Mouse (Mus musculus) kidney, postnatal 0 days (tissue): Measurements from ENCODE around the gene Rffl. TPM values are rescaled to one million over a fixed set of nuclear protein-coding genes. Genes with fewer than 3 reads are reported as not detected.

Experiments used
- ATAC-seq: fragments of 200-750 bp; cut with Nextera tagmentation; replicated peaks from 2 replicates; pipeline ENCODE4 v1.8.0; 2017; ENCODE audit warnings: low read depth, moderate number of reproducible peaks, moderate TSS enrichment, moderate library complexity; ENCODE audit not compliant: low FRiP score
- DNase-seq: peaks from one replicate; pipeline ENCODE4 v3.0.0-alpha.2; 2016; ENCODE audit warnings: low spot score
- H3K27ac ChIP-seq: fragments of 300-500 bp; sonication (generic); 2 replicates; pipeline ENCODE4 v1.5.1; 2014; ENCODE audit warnings: mild to moderate bottlenecking
- H3K27me3 ChIP-seq: fragments of 300-500 bp; sonication (generic); 2 replicates; pipeline ENCODE4 v1.6.1; 2014; ENCODE audit warnings: low read length, mixed read lengths; ENCODE audit not compliant: insufficient read depth
- H3K36me3 ChIP-seq: fragments of 300-500 bp; sonication (generic); 2 replicates; pipeline ENCODE4 v1.6.1; 2014; ENCODE audit warnings: low read length, mixed read lengths; ENCODE audit not compliant: insufficient read depth
- H3K4me1 ChIP-seq: fragments of 300-500 bp; sonication (generic); replicated peaks from 2 replicates; pipeline ENCODE4 v1.6.1; 2014; ENCODE audit warnings: antibody characterized with exemption, low read length, mixed read lengths; ENCODE audit not compliant: insufficient read depth
- H3K4me2 ChIP-seq: fragments of 300-500 bp; sonication (generic); 2 replicates; pipeline ENCODE4 v1.6.1; 2014; ENCODE audit warnings: mild to moderate bottlenecking, low read length, moderate library complexity, mixed read lengths
- H3K4me3 ChIP-seq: fragments of 300-500 bp; sonication (generic); replicated peaks from 2 replicates; pipeline ENCODE4 v1.5.1; 2014; ENCODE audit warnings: low read depth, low read length
- H3K9ac ChIP-seq: fragments of 300-500 bp; sonication (generic); 2 replicates; pipeline ENCODE4 v1.6.1; 2014; ENCODE audit warnings: low read depth, low read length
- H3K9me3 ChIP-seq: fragments of 300-500 bp; sonication (generic); replicated peaks from 2 replicates; pipeline ENCODE4 v1.6.1; 2016; ENCODE audit warnings: low read length, inconsistent platforms, mixed read lengths
- CTCF ChIP-seq: IDR thresholded peaks from 2 replicates; pipeline ENCODE4 v1.5.1; 2016; ENCODE audit warnings: antibody characterized with exemption, low read depth, mild to moderate bottlenecking, moderate library complexity
- WGBS: fragments of 180-500 bp; shearing (Covaris S2); extraction: QIAGEN DNeasy Blood & Tissue Kit; methylation state at CpG from one replicate; pipeline ENCODE4 v1.1.7; 2014; 5-methylcytosine and 5-hydroxymethylcytosine counted together
- polyA plus RNA-seq: library from polyadenylated mRNA; unstranded; fragments of >200 nt; fragmentation: Nextera tagmentation; extraction: Ambion mirVana; gene quantifications from 2 replicates; pipeline ENCODE4 v1.2.1, GENCODE M21; 2015

Gene Rffl
- polyA plus RNA-seq, 1 experiment from 2014 or later = 21.7 TPM

- DNase-seq (peak; percentile 94), ATAC-seq (peak; percentile 59; the same call in 1 of the 2 replicates)
- H3K4me3 ChIP-seq = peak within 1 kb of the TSS; percentile 82
- peaks cover 8% of the 10 kb centered on the region for H3K4me1 ChIP-seq
- no peaks in the 10 kb centered on the region for H3K9me3 ChIP-seq
- H3K27ac ChIP-seq = no peak within 1 kb of the TSS
- H3K27me3 ChIP-seq = no peaks in the 10 kb centered on the region
- peak; percentile 96 for TF ChIP-seq CTCF
- H3K36me3 ChIP-seq = peaks cover 21% of the 10 kb centered on the region
- 1% methylated on average over 72 of the region's 73 CpGs for WGBS
- H3K4me2 ChIP-seq = peak within 1 kb of the TSS; percentile 94
- peak within 1 kb of the TSS; percentile 79 for H3K9ac ChIP-seq
Observed at GRCm38 (mm10) chr11:82907651-82908607, 36.9 kb upstream of the Rffl start, which contains the start of gene Nle1. Nle1 (minus strand) TSS chr11:82908411.

DNA sequence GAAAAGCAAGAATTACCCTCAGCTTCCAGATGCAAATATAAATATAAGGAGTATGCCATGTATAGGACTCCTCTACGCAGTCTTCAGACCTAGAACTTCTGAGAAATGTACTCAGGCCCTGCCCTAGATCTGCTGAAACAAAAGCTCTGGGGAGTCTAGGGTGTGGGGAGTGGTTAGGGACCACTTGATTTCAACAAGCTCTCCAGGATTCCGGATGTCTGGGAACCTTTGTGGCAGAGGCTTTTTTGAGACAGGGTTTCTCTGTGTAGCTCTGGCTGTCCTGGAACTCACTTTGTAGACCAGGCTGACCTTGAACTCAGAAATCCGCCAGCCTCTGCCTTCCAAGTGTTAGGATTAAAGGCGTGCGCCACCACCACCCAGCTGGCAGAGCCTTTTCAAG lies 34.8 kb upstream of the Rffl start:
- Histone ChIP-seq H3K36me3 (peaks cover 40% of the 10 kb centered on the region), H3K9ac (no peak overlapping the region), H3K4me3 (no peak overlapping the region), H3K4me2 (no peak overlapping the region), H3K4me1 (peaks cover 8% of the 10 kb centered on the region), H3K9me3 (no peaks in the 10 kb centered on the region), H3K27ac (no peak overlapping the region), H3K27me3 (no peaks in the 10 kb centered on the region)
- 98% methylated on average over 5 of the region's 5 CpGs for WGBS
- ATAC-seq (no peak), DNase-seq (no peak)
- TF ChIP-seq CTCF = no peak

DNA sequence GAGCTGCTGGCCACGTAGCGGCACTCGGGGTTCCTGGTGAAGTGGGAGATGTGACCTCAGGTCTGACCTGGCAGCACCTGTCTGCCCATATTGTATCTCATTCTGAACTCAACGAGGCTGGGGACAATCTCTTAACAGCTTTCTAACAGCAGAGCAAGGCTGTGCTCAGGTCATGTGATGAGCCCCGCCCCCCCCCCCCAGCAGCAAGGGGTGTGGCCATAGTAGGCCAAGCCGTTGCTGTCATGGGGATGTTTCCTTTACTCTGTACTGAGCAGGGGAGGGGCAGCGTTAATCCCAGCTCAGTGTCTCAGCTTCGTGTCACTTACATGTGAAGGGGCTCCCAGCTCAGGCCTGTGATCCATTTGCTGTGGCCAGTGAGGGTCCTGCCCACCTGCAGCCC lies 33.9 kb upstream of the Rffl start:
- Histone ChIP-seq H3K9ac (no peak overlapping the region), H3K4me2 (no peak overlapping the region), H3K27me3 (no peaks in the 10 kb centered on the region), H3K27ac (no peak overlapping the region), H3K4me3 (no peak overlapping the region), H3K9me3 (no peaks in the 10 kb centered on the region), H3K4me1 (peaks cover 8% of the 10 kb centered on the region), H3K36me3 (peaks cover 48% of the 10 kb centered on the region)
- ATAC-seq (no peak), DNase-seq (no peak)
- 62% methylated on average over 8 of the region's 8 CpGs for WGBS
- TF ChIP-seq CTCF = no peak

- no peak overlapping the region for H3K9ac ChIP-seq
- H3K9me3 ChIP-seq = no peaks in the 10 kb centered on the region
- ATAC-seq = no peak
- H3K4me2 ChIP-seq = no peak overlapping the region
- H3K36me3 ChIP-seq = peaks cover 48% of the 10 kb centered on the region
- no peak for DNase-seq
- H3K27ac ChIP-seq = no peak overlapping the region
- 93% methylated on average over 20 of the region's 20 CpGs for WGBS
- H3K4me1 ChIP-seq = no peaks in the 10 kb centered on the region
- TF ChIP-seq CTCF = no peak
- no peaks in the 10 kb centered on the region for H3K27me3 ChIP-seq
- H3K4me3 ChIP-seq = no peak overlapping the region
Observed at GRCm38 (mm10) chr11:82901606-82902310, 30.7 kb upstream of the Rffl start.

- no peak for DNase-seq
- Histone ChIP-seq H3K9me3 (no peaks in the 10 kb centered on the region), H3K27ac (no peak overlapping the region), H3K4me2 (no peak overlapping the region), H3K27me3 (no peaks in the 10 kb centered on the region), H3K9ac (no peak overlapping the region), H3K4me3 (no peak overlapping the region), H3K4me1 (no peaks in the 10 kb centered on the region), H3K36me3 (peaks cover 42% of the 10 kb centered on the region)
- no peak for TF ChIP-seq CTCF
- WGBS = 93% methylated on average over 5 of the region's 5 CpGs
- ATAC-seq = no peak
Observed at GRCm38 (mm10) chr11:82899720-82900119, 28.7 kb upstream of the Rffl start.

DNA sequence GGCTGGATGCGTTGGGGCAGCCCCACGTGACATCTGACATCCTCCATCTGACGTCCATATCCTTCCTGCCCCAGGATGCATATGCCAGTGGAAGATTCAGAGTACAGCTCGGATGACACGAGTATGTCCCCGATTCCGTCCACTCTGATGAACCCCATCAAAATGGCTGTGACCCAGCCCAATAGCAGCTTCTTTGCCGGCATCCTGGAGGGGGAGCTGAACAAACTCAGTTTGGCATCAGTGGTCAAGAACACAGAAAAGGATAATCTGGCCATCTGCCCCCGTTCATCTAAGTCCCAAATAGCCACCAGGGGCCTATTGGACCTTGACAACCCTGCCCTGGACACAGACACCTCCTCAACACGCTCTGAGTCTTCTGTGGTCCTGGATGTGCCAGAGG lies 26.5 kb upstream of the Rffl start:
- peaks cover 22% of the 10 kb centered on the region; the same call in 1 of the 2 replicates for H3K36me3 ChIP-seq
- no peak overlapping the region for H3K9ac ChIP-seq
- no peak overlapping the region for H3K27ac ChIP-seq
- no peaks in the 10 kb centered on the region for H3K27me3 ChIP-seq
- no peaks in the 10 kb centered on the region for H3K9me3 ChIP-seq
- TF ChIP-seq CTCF = no peak; the same call in 1 of the 2 replicates
- H3K4me1 ChIP-seq = no peaks in the 10 kb centered on the region
- DNase-seq (peak; percentile 18), ATAC-seq (no peak)
- WGBS = 63% methylated on average over 10 of the region's 10 CpGs
- H3K4me2 ChIP-seq = no peak overlapping the region
- no peak overlapping the region for H3K4me3 ChIP-seq
